Mouse (Mus musculus) embryonic stem cell, embryonic (primary cell): ENCODE results near the gene Gm6812.
"Not testable (repeated sequence)": the region's sequence is repeated elsewhere in the genome, so short reads cannot be mapped to it uniquely, and the experiment has no call there.

Experiments
- CTCF ChIA-PET, 4 experiments: fragments of 300-600 bp in 2 of 4; fragments of 350-600 bp in 2 of 4; sonication (Branson Sonifier 250); formaldehyde crosslinking; loops; one replicate each; lab custom pipeline; 2022; ENCODE audit warnings: inconsistent platforms in 2 of 4; lab: Charles Lee
- POLR2A ChIA-PET, 4 experiments: fragments of 300-600 bp in 2 of 4; fragments of 350-600 bp in 2 of 4; sonication (Branson Sonifier 250); formaldehyde crosslinking; loops; one replicate each; lab custom pipeline; 2022; ENCODE audit warnings: antibody characterized with exemption in 4 of 4, inconsistent platforms in 1 of 4; lab: Charles Lee

Gm6812 gene

DNA sequence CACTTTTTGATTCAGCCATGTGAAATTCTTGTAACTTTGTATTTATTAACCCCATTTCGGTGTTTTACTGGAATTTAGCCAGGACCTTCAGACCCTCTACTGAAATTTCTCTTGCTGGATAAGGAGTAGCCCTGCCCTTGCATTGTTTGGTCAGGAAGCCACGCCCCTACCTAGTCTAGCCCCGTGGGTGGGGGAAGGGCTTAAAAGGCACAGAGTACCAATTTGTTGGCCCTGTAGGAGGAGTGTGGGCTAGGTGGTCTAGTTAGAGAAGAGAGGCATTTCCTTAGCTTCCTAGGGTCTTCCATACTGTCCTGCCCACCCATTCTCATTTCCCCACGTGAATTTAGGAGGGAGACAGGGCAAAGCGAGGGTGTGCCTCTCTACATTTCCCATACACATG is at the start of gene Gm6812:
Gene Gm6812 (minus strand): TSS at position 101 of the 400 bp plus-strand sequence.
- POLR2A ChIA-PET, CTCF ChIA-PET: not testable (repeated sequence)

DNA sequence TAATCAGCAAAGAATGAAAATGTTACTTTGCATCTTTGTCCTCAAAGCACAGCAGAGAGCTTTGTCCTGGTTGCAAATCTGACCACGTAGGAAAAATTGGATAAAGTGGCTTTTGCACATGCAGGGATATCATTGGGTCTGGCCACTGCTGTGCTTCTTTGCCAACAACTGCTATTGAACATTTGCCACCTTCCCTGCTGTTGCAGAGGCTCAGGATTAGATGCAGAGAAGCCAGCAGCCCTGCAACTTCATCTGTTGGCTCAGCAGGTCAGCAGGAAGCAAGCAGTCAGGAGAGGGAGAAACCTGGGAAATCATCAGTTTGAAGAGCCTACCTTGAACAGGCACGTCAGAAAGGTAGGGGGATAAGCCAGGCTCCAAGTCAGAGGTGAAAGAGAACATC is 27.7 kb downstream of the Gm6812 start:
- ChIA-PET CTCF (no interaction called here), POLR2A (no interaction called here)
